12 mouse cellular contexts compared by ENCODE assay signal in genomic region chr10:80390697-80391096, GRCm38 (mm10). TPM values are rescaled to one million over a fixed set of nuclear protein-coding genes. Genes with fewer than 3 reads are reported as not detected.
"Had no signal": no experiment of that assay in that cellular context is flagged by ENCODE, and none has a peak within 500 bp of the region (broad histone marks: within the 10 kb centered on the region; RNA-seq: fewer than 3 reads in every experiment).

No protein-coding gene starts in this region.

- ATAC-seq: inflammation-experienced regulatory T-cells, adult 6 months had no signal

- DNase-seq: left cerebral cortex, postnatal 4 days; liver, embryonic 13.5 days; lung, adult 18-20 months; right cerebral cortex, adult 18-20 months; thymus, postnatal 4 days had no signal

- H3K4me3 ChIP-seq: limb, embryonic 15.5 days; liver, embryonic 13.5 days; midbrain, embryonic 12.5 days; myocyte; neural tube, embryonic 15.5 days had no signal

- H3K27me3 ChIP-seq: limb, embryonic 15.5 days; midbrain, embryonic 12.5 days; neural tube, embryonic 15.5 days had no signal

- H3K9me3 ChIP-seq: limb, embryonic 15.5 days; liver, embryonic 13.5 days; midbrain, embryonic 12.5 days; neural tube, embryonic 15.5 days had no signal

- H3K27ac ChIP-seq: limb, embryonic 15.5 days; liver, embryonic 13.5 days; midbrain, embryonic 12.5 days; neural tube, embryonic 15.5 days; stomach, postnatal 0 days had no signal

- H3K9ac ChIP-seq: limb, embryonic 15.5 days; liver, embryonic 13.5 days; midbrain, embryonic 12.5 days; neural tube, embryonic 15.5 days had no signal

- H3K4me2 ChIP-seq: limb, embryonic 15.5 days; liver, embryonic 13.5 days; midbrain, embryonic 12.5 days; neural tube, embryonic 15.5 days had no signal

RNA-seq across cellular contexts. Expression of gene Plk5, which starts 34.4 kb away (rescaled TPM):
- total RNA-seq: megakaryocyte-erythroid progenitor cell, adult 5-6 weeks had no signal
- polyA plus RNA-seq: inflammation-experienced regulatory T-cells, adult 6 months had no signal

RNA-seq across cellular contexts. Expression of gene Adamtsl5, which starts 42.5 kb away (rescaled TPM):
- polyA plus RNA-seq: inflammation-experienced regulatory T-cells, adult 6 months had no signal
